Mouse (Mus musculus) liver, postnatal 0 days (tissue): ENCODE results near the gene Zc3h18.

ENCODE experiments used
- CTCF ChIP-seq: sonication (generic); IDR thresholded peaks from 2 replicates; pipeline ENCODE4 v1.5.1; 2016; ENCODE audit warnings: antibody characterized with exemption, low read depth
- EP300 ChIP-seq: IDR thresholded peaks from 2 replicates; pipeline ENCODE4 v1.6.1; 2016; ENCODE audit warnings: antibody characterized with exemption, low read depth, mild to moderate bottlenecking

- TF ChIP-seq CTCF (peak; percentile 76), EP300 (no peak)
These were observed at the start of gene Zc3h18 for GRCm38 (mm10) chr8:122376365-122377231.
